Mouse (Mus musculus) ES-E14 (cell line): ENCODE measurements around the gene Frem2. TPM values are rescaled to one million over a fixed set of nuclear protein-coding genes. Genes with fewer than 3 reads are reported as not detected.

ENCODE experiments used
- DNase-seq: peaks from one replicate; pipeline ENCODE4 v3.0.0-alpha.2; 2013; ENCODE audit warnings: low read depth, low spot score
- H3K27ac ChIP-seq: 2 replicates; pipeline ENCODE4 v1.5.1; 2012; ENCODE audit warnings: low read depth, mild to moderate bottlenecking, low read length, moderate library complexity, mixed read lengths; ENCODE audit not compliant: poor library complexity, insufficient read depth, severe bottlenecking
- H3K36me3 ChIP-seq: 2 replicates; pipeline ENCODE4 v1.6.1; 2012; ENCODE audit warnings: mild to moderate bottlenecking, low read length, moderate library complexity, mixed read lengths; ENCODE audit not compliant: control insufficient read depth, poor library complexity, insufficient read depth, severe bottlenecking
- H3K4me1 ChIP-seq, 2 experiments: fragments of 150-350 bp in 1 of 2; sonication (generic) in 1 of 2; 2 replicates each; pipeline ENCODE4 v1.6.1; 2012; ENCODE audit warnings: low read length in 2 of 2, mild to moderate bottlenecking in 1 of 2, mixed read lengths in 1 of 2; ENCODE audit not compliant: control insufficient read depth in 2 of 2, insufficient read depth in 2 of 2, poor library complexity in 1 of 2
- H3K4me3 ChIP-seq, 2 experiments: fragments of 150-350 bp in 1 of 2; sonication (generic) in 1 of 2; 2 replicates each; pipeline ENCODE4 v1.5.1; 2012; ENCODE audit warnings: low read length in 2 of 2, low read depth in 1 of 2, mild to moderate bottlenecking in 1 of 2, mixed read lengths in 1 of 2; ENCODE audit not compliant: insufficient read depth in 1 of 2, poor library complexity in 1 of 2, severe bottlenecking in 1 of 2
- H3K9ac ChIP-seq: 2 replicates; pipeline ENCODE4 v1.6.1; 2012; ENCODE audit warnings: low read depth, mild to moderate bottlenecking, low read length, mixed read lengths; ENCODE audit not compliant: poor library complexity, insufficient read depth, severe bottlenecking
- H3K9me3 ChIP-seq: fragments of 150-350 bp; sonication (generic); 2 replicates; pipeline ENCODE4 v1.6.1; 2012; ENCODE audit warnings: low read depth, mild to moderate bottlenecking, low read length; ENCODE audit not compliant: control insufficient read depth, insufficient read depth
- CHD2 ChIP-seq: IDR thresholded peaks from 2 replicates; pipeline ENCODE4 v1.6.1; 2014; ENCODE audit warnings: mild to moderate bottlenecking, low read depth, low read length, inconsistent platforms
- HCFC1 ChIP-seq: IDR thresholded peaks from 2 replicates; pipeline ENCODE4 v1.6.1; 2012; ENCODE audit warnings: low read length, inconsistent platforms, borderline replicate concordance; ENCODE audit not compliant: insufficient read depth
- MAFK ChIP-seq: IDR thresholded peaks from 2 replicates; pipeline ENCODE4 v1.6.1; 2014; ENCODE audit warnings: mild to moderate bottlenecking, low read depth, low read length, inconsistent platforms; ENCODE audit not compliant: insufficient read depth
- ZC3H11A ChIP-seq: IDR thresholded peaks from 2 replicates; pipeline ENCODE4 v1.6.1; 2012; ENCODE audit warnings: low read depth, mild to moderate bottlenecking, inconsistent platforms, low read length, borderline replicate concordance
- ZNF384 ChIP-seq: IDR thresholded peaks from 2 replicates; pipeline ENCODE4 v1.6.1; 2012; ENCODE audit warnings: low read depth, low read length, inconsistent platforms
- in situ Hi-C, 2 experiments: fragments of 600-800 bp; cut with MboI; formaldehyde crosslinking; loops; one replicate each; pipeline ENCODE4 v1.15.1; 2025; ENCODE audit warnings: low sequenced_read_pairs in 2 of 2, inconsistent platforms in 1 of 2; ENCODE audit not compliant: unreplicated experiment in 2 of 2
- total RNA-seq: library from RNA; depleted of rRNA; stranded (reverse); fragments of 300-350 nt; gene quantifications from 2 replicates; pipeline ENCODE4 v1.2.3, GENCODE M21; 2012

Gene Frem2
- total RNA-seq, 1 experiment = 7.9 TPM

- DNase-seq = no peak
- no peak for TF ChIP-seq HCFC1
- no peak for TF ChIP-seq ZNF384
- no peak for TF ChIP-seq MAFK
- TF ChIP-seq CHD2 = no peak
- no peak for TF ChIP-seq ZC3H11A
- in situ Hi-C loops = no loop called here
- Histone ChIP-seq H3K9ac (no peak overlapping the region), H3K27ac (no peak overlapping the region), H3K9me3 (no peaks in the 10 kb centered on the region), H3K4me1 (peaks cover 7 to 15% of the 10 kb centered on the region in 2 experiments), H3K4me3 (no peak overlapping the region), H3K36me3 (no peaks in the 10 kb centered on the region)
Observed at GRCm38 (mm10) chr3:53558230-53558629, 98.9 kb downstream of the Frem2 start.

- no peak for DNase-seq
Observed at GRCm38 (mm10) chr3:53557388-53558214, 99.6 kb downstream of the Frem2 start.

GRCm38 (mm10) chr3:53555031-53555952 lies 101.9 kb downstream of the Frem2 start:
- H3K27ac ChIP-seq = no peak overlapping the region
- no peaks in the 10 kb centered on the region; the same call in 1 of the 2 replicates for H3K36me3 ChIP-seq
- H3K9me3 ChIP-seq = no peaks in the 10 kb centered on the region
- DNase-seq = no peak
- H3K9ac ChIP-seq = no peak overlapping the region
- H3K4me1 ChIP-seq = peaks cover 6 to 7% of the 10 kb centered on the region in 2 experiments; a peak in 3 of 4 replicates
- in situ Hi-C loops = no loop called here
- no peak overlapping the region for H3K4me3 ChIP-seq
- TF ChIP-seq ZNF384 (peak; percentile 71), HCFC1 (no peak)

More at GRCm38 (mm10) chr3:53557388-53558214, 99.6 kb downstream of the Frem2 start:
- Histone ChIP-seq H3K9ac (no peak overlapping the region), H3K9me3 (no peaks in the 10 kb centered on the region), H3K36me3 (no peaks in the 10 kb centered on the region), H3K4me1 (peaks cover 7 to 11% of the 10 kb centered on the region in 2 experiments), H3K27ac (no peak overlapping the region), H3K4me3 (no peak overlapping the region)
- in situ Hi-C loops = no loop called here
- TF ChIP-seq ZC3H11A (no peak), CHD2 (no peak), MAFK (no peak), ZNF384 (no peak), HCFC1 (no peak)

- TF ChIP-seq ZNF384 = no peak
- no peak for TF ChIP-seq CHD2
- TF ChIP-seq HCFC1 = no peak
- no peak for TF ChIP-seq ZC3H11A
- TF ChIP-seq MAFK = no peak
Observed at GRCm38 (mm10) chr3:53552691-53553090, 104.5 kb downstream of the Frem2 start.

More at GRCm38 (mm10) chr3:53552691-53553090, 104.5 kb downstream of the Frem2 start:
- Histone ChIP-seq H3K9me3 (no peaks in the 10 kb centered on the region), H3K27ac (no peak overlapping the region), H3K36me3 (no peaks in the 10 kb centered on the region; the same call in 1 of the 2 replicates), H3K4me3 (no peak overlapping the region), H3K9ac (no peak overlapping the region), H3K4me1 (peaks cover 6 to 7% of the 10 kb centered on the region in 2 experiments; a peak in 3 of 4 replicates)
- no peak for DNase-seq
- in situ Hi-C loops = no loop called here
